Mouse (Mus musculus) stomach, postnatal 0 days (tissue): ENCODE measurements around the gene Ocrl. TPM values are rescaled to one million over a fixed set of nuclear protein-coding genes. Genes with fewer than 3 reads are reported as not detected.
A peak's percentile ranks its signal among the peaks of the same experiment; 100 is the strongest.

Source experiments
- ATAC-seq: fragments of 200-750 bp; cut with Nextera tagmentation; 2 replicates; pipeline ENCODE4 v1.8.0; 2017; ENCODE audit not compliant: low FRiP score, low TSS enrichment
- DNase-seq: peaks from one replicate; pipeline ENCODE4 v3.0.0-alpha.2; 2016; ENCODE audit warnings: low spot score
- H3K27ac ChIP-seq: fragments of 300-500 bp; sonication (generic); replicated peaks from 2 replicates; pipeline ENCODE4 v1.5.1; 2014; ENCODE audit warnings: mild to moderate bottlenecking, control low read depth
- H3K27me3 ChIP-seq: fragments of 300-500 bp; sonication (generic); 2 replicates; pipeline ENCODE4 v1.6.1; 2014; ENCODE audit warnings: low read length; ENCODE audit not compliant: control insufficient read depth, insufficient read depth
- H3K36me3 ChIP-seq: fragments of 300-500 bp; sonication (generic); 2 replicates; pipeline ENCODE4 v1.6.1; 2014; ENCODE audit warnings: low read length, mixed read lengths; ENCODE audit not compliant: control insufficient read depth, insufficient read depth
- H3K4me1 ChIP-seq: fragments of 300-500 bp; sonication (generic); replicated peaks from 2 replicates; pipeline ENCODE4 v1.6.1; 2014; ENCODE audit warnings: antibody characterized with exemption; ENCODE audit not compliant: control insufficient read depth, insufficient read depth
- H3K4me2 ChIP-seq: fragments of 300-500 bp; sonication (generic); replicated peaks from 2 replicates; pipeline ENCODE4 v1.6.1; 2014; ENCODE audit warnings: low read depth, mild to moderate bottlenecking, control low read depth, moderate library complexity
- H3K4me3 ChIP-seq: fragments of 300-500 bp; sonication (generic); 2 replicates; pipeline ENCODE4 v1.5.1; 2014; ENCODE audit warnings: low read depth, low read length, control low read depth
- H3K9ac ChIP-seq: fragments of 300-500 bp; sonication (generic); 2 replicates; pipeline ENCODE4 v1.6.1; 2014; ENCODE audit warnings: mild to moderate bottlenecking, low read length, control low read depth, mixed read lengths
- H3K9me3 ChIP-seq: fragments of 300-500 bp; sonication (generic); 2 replicates; pipeline ENCODE4 v1.6.1; 2016; ENCODE audit warnings: low read length; ENCODE audit not compliant: control insufficient read depth
- CTCF ChIP-seq: IDR thresholded peaks from 2 replicates; pipeline ENCODE4 v1.5.1; 2016; ENCODE audit warnings: antibody characterized with exemption, low read depth, mild to moderate bottlenecking, moderate library complexity
- EP300 ChIP-seq: optimal IDR thresholded peaks from 2 replicates; pipeline ENCODE3; 2016; ENCODE audit warnings: antibody characterized with exemption
- WGBS: fragments of 180-500 bp; shearing (Covaris S2); extraction: QIAGEN DNeasy Blood & Tissue Kit; methylation state at CpG from one replicate; pipeline ENCODE4 v1.1.7; 2014; 5-methylcytosine and 5-hydroxymethylcytosine counted together
- polyA plus RNA-seq: library from polyadenylated mRNA; unstranded; fragments of >200 nt; fragmentation: Nextera tagmentation; extraction: Ambion mirVana; gene quantifications from 2 replicates; pipeline ENCODE4 v1.2.1, GENCODE M21; 2015

Gene Ocrl
- polyA plus RNA-seq, 1 experiment from 2014 or later, result 7.0 TPM

DNA sequence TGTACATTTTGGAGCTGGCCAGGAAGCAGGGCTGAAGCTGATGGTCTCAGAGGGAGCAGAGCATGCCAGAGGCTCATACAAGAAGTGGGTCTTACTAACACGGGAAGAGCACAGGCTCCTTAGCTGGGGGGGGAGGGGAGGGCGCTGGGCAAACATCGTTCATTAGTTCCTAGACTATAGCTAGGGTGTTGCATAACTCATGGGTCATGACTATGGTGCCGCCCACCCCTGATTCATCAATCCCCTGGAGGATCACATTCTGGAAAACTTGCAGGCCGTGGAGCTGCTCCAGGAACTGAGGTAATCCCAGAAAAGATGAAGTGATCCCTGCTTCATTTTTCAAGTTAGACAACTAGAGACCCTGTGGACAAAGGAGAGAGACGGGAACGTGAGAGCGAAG, 75.8 kb downstream of the Ocrl start:
- Histone ChIP-seq H3K4me2 (no peak overlapping the region), H3K36me3 (no peaks in the 10 kb centered on the region), H3K9ac (no peak overlapping the region), H3K27me3 (no peaks in the 10 kb centered on the region), H3K27ac (no peak overlapping the region), H3K4me3 (no peak overlapping the region), H3K9me3 (no peaks in the 10 kb centered on the region), H3K4me1 (no peaks in the 10 kb centered on the region)
- DNase-seq (peak; percentile 12), ATAC-seq (peak; percentile 63; the same call in 1 of the 2 replicates)
- WGBS, result 19% methylated on average over 7 of the region's 8 CpGs
- TF ChIP-seq EP300, result no peak

DNA sequence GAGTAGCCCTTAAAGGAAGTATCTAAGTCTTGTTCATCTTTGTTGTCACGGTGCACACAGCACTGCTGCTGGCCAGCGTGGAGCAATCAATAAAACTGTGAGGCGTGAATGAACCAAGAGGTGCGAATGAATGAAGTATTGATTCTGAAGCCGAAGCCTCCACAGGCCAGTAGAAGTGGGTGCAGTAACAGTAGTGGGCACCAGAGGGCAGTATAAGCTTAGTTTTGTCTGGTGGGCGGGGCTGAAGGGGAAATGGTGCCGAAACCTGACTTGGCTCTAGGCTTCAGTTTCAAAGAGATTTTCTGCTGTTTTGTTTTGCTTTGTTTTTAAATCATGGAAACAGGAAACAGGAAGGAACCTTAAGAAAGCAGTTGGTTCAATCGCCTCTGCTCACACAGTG, 80.4 kb downstream of the Ocrl start:
- H3K4me2 ChIP-seq, result no peak overlapping the region; the same call in 1 of the 2 replicates
- no peaks in the 10 kb centered on the region for H3K36me3 ChIP-seq
- no peak overlapping the region for H3K4me3 ChIP-seq

DNA sequence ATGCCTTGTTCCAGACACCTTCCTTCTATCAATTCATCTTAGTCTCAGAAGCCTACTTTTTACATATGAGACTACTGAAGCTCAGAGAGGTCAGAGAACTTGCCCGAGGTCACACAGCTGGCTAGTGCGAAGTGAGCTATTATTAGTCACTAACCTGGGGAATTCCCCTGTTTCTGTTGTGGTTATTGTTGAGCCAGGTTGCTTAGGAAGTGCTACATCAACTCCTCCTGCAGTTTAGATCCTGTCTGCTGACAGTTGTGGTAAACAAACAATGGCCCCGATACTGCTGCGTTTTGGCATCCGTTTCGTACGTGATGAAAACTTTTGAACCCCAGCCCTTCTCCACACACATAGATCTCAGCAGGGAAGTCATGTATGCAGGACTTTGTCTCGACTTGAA, 86.2 kb downstream of the Ocrl start:
- WGBS, result 63% methylated on average over 8 of the region's 8 CpGs

More for the DNA sequence above, 80.4 kb downstream of the Ocrl start:
- Histone ChIP-seq H3K27me3 (no peaks in the 10 kb centered on the region), H3K9ac (no peak overlapping the region), H3K9me3 (no peaks in the 10 kb centered on the region), H3K27ac (no peak overlapping the region), H3K4me1 (no peaks in the 10 kb centered on the region)
- ATAC-seq (no peak), DNase-seq (peak; percentile 71)
- TF ChIP-seq EP300 (no peak), CTCF (peak; percentile 85)
- 22% methylated on average over 8 of the region's 8 CpGs for WGBS

DNA sequence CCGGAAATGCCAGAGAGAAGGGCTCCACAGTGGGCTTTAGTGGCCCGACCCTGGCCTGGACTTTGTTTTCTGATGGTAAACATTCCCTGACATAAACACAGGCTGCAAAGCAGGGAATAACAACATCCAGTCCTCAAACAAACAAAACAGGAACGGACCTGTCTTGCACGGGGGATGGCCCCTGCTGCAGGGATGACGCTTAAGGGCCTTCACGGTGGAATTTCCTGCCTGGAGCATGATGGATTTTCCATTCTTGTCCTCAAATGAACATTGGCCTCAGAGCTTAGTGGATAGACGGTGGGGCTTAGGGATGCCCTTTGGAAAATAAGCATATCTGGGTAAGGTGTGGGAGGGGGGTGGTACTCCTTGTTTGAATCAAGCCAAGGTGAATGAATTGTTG, 89.0 kb downstream of the Ocrl start:
- no peaks in the 10 kb centered on the region for H3K9me3 ChIP-seq
- no peak overlapping the region for H3K9ac ChIP-seq
- no peak overlapping the region for H3K27ac ChIP-seq
- H3K4me1 ChIP-seq, result no peaks in the 10 kb centered on the region
- no peaks in the 10 kb centered on the region for H3K27me3 ChIP-seq
- DNase-seq (no peak), ATAC-seq (no peak)
- 58% methylated on average over 7 of the region's 7 CpGs for WGBS
- no peak overlapping the region for H3K4me2 ChIP-seq
- no peak overlapping the region for H3K4me3 ChIP-seq
- TF ChIP-seq EP300, result no peak
- no peak for TF ChIP-seq CTCF
- H3K36me3 ChIP-seq, result no peaks in the 10 kb centered on the region

More for the DNA sequence above, 86.2 kb downstream of the Ocrl start:
- H3K27ac ChIP-seq, result no peak overlapping the region
- no peak for DNase-seq
- ATAC-seq, result no peak
- no peaks in the 10 kb centered on the region for H3K4me1 ChIP-seq
- H3K9ac ChIP-seq, result no peak overlapping the region
- no peaks in the 10 kb centered on the region for H3K36me3 ChIP-seq
- TF ChIP-seq EP300 (no peak), CTCF (no peak)
- H3K4me2 ChIP-seq, result no peak overlapping the region
- H3K27me3 ChIP-seq, result no peaks in the 10 kb centered on the region
- H3K4me3 ChIP-seq, result no peak overlapping the region
- H3K9me3 ChIP-seq, result no peaks in the 10 kb centered on the region

DNA sequence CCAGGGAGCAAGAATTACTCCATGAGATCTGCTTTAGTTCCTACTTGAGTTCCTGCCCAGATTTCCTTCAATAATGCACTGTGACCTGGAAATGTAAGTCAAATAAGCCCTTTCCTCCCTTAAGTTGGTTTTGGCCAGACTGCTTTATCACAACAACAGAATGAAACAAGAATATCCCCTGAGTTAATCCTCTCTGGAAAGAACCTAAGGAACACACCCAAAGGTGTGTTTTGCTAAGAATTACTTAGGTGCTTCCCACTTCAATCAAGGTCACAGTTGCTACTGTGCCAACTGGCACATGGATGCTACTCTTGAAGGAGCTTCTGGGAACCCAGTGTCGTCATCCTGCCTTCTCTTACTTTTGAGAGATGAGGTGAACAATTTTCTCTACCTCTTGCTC, 92.6 kb downstream of the Ocrl start:
- H3K9ac ChIP-seq, result no peak overlapping the region
- 64% methylated on average over 1 of the region's 1 CpGs for WGBS
- H3K27ac ChIP-seq, result no peak overlapping the region
- TF ChIP-seq CTCF (no peak), EP300 (no peak)
- no peak overlapping the region for H3K4me2 ChIP-seq
- H3K27me3 ChIP-seq, result no peaks in the 10 kb centered on the region
- DNase-seq (no peak), ATAC-seq (no peak)
- no peaks in the 10 kb centered on the region for H3K4me1 ChIP-seq
- H3K36me3 ChIP-seq, result no peaks in the 10 kb centered on the region
- H3K9me3 ChIP-seq, result no peaks in the 10 kb centered on the region
- no peak overlapping the region for H3K4me3 ChIP-seq

DNA sequence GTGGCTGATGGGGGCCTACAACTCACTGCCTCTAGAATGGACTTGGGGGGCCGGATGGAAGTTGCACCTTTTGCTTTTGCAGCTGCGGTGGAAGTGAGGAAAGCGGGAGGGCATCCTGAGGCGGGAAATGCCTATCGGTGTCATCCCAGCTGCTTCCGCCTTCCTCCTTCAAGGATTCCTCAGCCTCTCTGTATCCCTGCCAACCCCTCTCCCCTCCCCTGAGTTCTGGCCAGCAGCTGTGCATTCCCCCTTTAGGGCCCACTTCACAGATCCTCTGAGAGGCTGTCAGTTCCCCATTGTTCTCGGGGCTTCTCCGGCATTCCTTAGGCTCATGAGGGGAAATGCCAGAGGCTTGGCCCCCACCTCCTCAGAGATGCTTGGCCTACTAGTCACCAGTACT, 93.9 kb downstream of the Ocrl start:
- no peaks in the 10 kb centered on the region for H3K9me3 ChIP-seq
- no peaks in the 10 kb centered on the region for H3K27me3 ChIP-seq
- no peak for DNase-seq
- H3K4me1 ChIP-seq, result no peaks in the 10 kb centered on the region
- H3K27ac ChIP-seq, result no peak overlapping the region
- H3K9ac ChIP-seq, result no peak overlapping the region
- no peak overlapping the region for H3K4me3 ChIP-seq
- H3K36me3 ChIP-seq, result no peaks in the 10 kb centered on the region
- no peak overlapping the region for H3K4me2 ChIP-seq
- 68% methylated on average over 7 of the region's 8 CpGs for WGBS
- no peak for TF ChIP-seq CTCF
- no peak for TF ChIP-seq EP300
- ATAC-seq, result no peak
